Mouse (Mus musculus) spleen, adult 2 months (tissue): Measurements from ENCODE around the gene Hmg20a. TPM values are rescaled to one million over a fixed set of nuclear protein-coding genes. Genes with fewer than 3 reads are reported as not detected.

Source experiments
- DNase-seq, 2 experiments: peaks; one replicate each; pipeline versions ENCODE4 v3.0.0 to v3.0.0-alpha.2; 2012 to 2021; ENCODE audit warnings: low spot score in 2 of 2, low read depth in 1 of 2
- H3K27ac ChIP-seq: fragments of 200-500 bp; 2 replicates; pipeline ENCODE4 v1.5.1; 2012; ENCODE audit warnings: low read length, inconsistent platforms; ENCODE audit not compliant: insufficient read depth
- H3K27me3 ChIP-seq: fragments of 200-500 bp; 2 replicates; pipeline ENCODE4 v1.6.1; 2012; ENCODE audit warnings: mild to moderate bottlenecking, moderate library complexity, low read length, inconsistent platforms; ENCODE audit not compliant: control insufficient read depth, insufficient read depth
- H3K36me3 ChIP-seq: fragments of 200-500 bp; 2 replicates; pipeline ENCODE4 v1.6.1; 2012; ENCODE audit warnings: mild to moderate bottlenecking, low read length, inconsistent platforms; ENCODE audit not compliant: control insufficient read depth, insufficient read depth
- H3K4me1 ChIP-seq: fragments of 200-500 bp; 2 replicates; pipeline ENCODE4 v1.6.1; 2011; ENCODE audit warnings: inconsistent platforms; ENCODE audit not compliant: control insufficient read depth, insufficient read depth, insufficient read length
- H3K4me3 ChIP-seq: fragments of 200-500 bp; 2 replicates; pipeline ENCODE4 v1.5.1; 2011; ENCODE audit warnings: mild to moderate bottlenecking, inconsistent platforms; ENCODE audit not compliant: insufficient read depth, insufficient read length; ENCODE audit errors: extremely low read depth
- CTCF ChIP-seq: fragments of 200-500 bp; IDR thresholded peaks from 2 replicates; pipeline ENCODE4 v1.5.1; 2011; ENCODE audit warnings: mild to moderate bottlenecking, inconsistent platforms; ENCODE audit not compliant: insufficient read depth, insufficient read length, insufficient replicate concordance; ENCODE audit errors: extremely low read depth
- POLR2A ChIP-seq: fragments of 200-500 bp; IDR thresholded peaks from 2 replicates; pipeline ENCODE4 v1.6.1; 2011; ENCODE audit warnings: low read depth, low read length, inconsistent platforms
- WGBS: fragments of 180-500 bp; shearing (Covaris S2); methylation state at CpG from one replicate; pipeline ENCODE4 v1.1.7; 2018; 5-methylcytosine and 5-hydroxymethylcytosine counted together
- polyA plus RNA-seq: library from polyadenylated mRNA; depleted of rRNA; stranded (reverse); fragments of >200 nt; gene quantifications from 2 replicates; pipeline ENCODE4 v1.2.3, GENCODE M21; 2012

Hmg20a gene
- polyA plus RNA-seq, 1 experiment = 17.6 TPM

DNA sequence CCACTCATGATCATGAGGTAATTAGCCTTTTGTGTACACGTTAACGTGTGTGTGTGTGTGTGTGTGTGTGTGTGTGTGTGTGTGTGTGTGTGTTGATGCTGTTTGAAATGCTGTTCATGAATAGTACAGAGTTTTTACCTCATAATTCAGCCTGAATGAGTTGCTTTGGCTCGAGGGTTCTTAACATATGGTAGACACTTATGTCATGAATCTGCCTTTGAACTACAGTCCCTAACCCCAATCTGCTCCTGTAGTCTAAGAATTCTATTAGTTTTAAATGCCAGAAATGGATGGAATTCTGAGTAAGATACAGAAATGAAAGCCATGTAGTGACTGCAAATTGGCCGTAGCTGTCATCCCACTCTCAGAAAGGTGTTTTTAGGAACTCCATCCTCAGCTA lies 64.2 kb downstream of the Hmg20a start:
- Histone ChIP-seq H3K27me3 (no peaks in the 10 kb centered on the region), H3K4me1 (no peaks in the 10 kb centered on the region), H3K4me3 (no peak overlapping the region), H3K36me3 (peaks cover 4% of the 10 kb centered on the region), H3K27ac (no peak overlapping the region)
- DNase-seq = no peak
- 88% methylated on average over 4 of the region's 4 CpGs for WGBS
- TF ChIP-seq CTCF = no peak
- TF ChIP-seq POLR2A = no peak

GRCm38 (mm10) chr9:56485423-56485822 lies 67.0 kb downstream of the Hmg20a start:
- no peaks in the 10 kb centered on the region for H3K27me3 ChIP-seq

GRCm38 (mm10) chr9:56486158-56486557 lies 67.7 kb downstream of the Hmg20a start:
- H3K27ac ChIP-seq = no peak overlapping the region
- TF ChIP-seq CTCF = no peak
- TF ChIP-seq POLR2A = no peak
- no peaks in the 10 kb centered on the region for H3K27me3 ChIP-seq
- DNase-seq = no peak
- WGBS = 88% methylated on average over 3 of the region's 3 CpGs
- H3K36me3 ChIP-seq = peaks cover 22% of the 10 kb centered on the region
- H3K4me3 ChIP-seq = no peak overlapping the region
- H3K4me1 ChIP-seq = no peaks in the 10 kb centered on the region

More at GRCm38 (mm10) chr9:56485423-56485822, 67.0 kb downstream of the Hmg20a start:
- H3K4me1 ChIP-seq = no peaks in the 10 kb centered on the region
- 94% methylated on average over 1 of the region's 1 CpGs for WGBS
- TF ChIP-seq POLR2A (no peak), CTCF (no peak)
- DNase-seq = no peak
- no peak overlapping the region for H3K27ac ChIP-seq
- peaks cover 17% of the 10 kb centered on the region for H3K36me3 ChIP-seq
- no peak overlapping the region for H3K4me3 ChIP-seq

DNA sequence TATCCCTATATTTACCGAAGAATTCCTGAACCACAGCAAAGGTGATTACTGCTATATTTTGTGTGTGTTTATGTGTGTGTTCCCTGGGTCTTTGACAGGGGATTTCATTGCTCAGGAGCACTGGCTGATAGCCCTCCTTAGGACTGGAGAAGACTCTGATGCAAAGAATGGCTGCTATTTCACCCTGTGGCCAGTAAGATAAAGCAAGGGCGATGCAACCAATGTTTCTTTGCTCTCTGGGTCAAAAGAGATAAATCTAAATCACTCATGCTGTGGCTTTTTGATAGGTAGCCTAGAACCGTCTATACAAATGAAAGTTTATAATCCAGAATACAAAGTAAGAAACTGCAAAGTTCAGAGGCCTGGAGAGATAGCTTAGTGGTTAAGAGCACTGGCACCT lies 69.2 kb downstream of the Hmg20a start:
- peaks cover 26% of the 10 kb centered on the region for H3K36me3 ChIP-seq
- no peaks in the 10 kb centered on the region for H3K27me3 ChIP-seq
- H3K27ac ChIP-seq = no peak overlapping the region
- no peaks in the 10 kb centered on the region for H3K4me1 ChIP-seq
- no peak for DNase-seq
- no peak overlapping the region for H3K4me3 ChIP-seq
- WGBS = 93% methylated on average over 3 of the region's 3 CpGs
- TF ChIP-seq CTCF (no peak), POLR2A (no peak)

DNA sequence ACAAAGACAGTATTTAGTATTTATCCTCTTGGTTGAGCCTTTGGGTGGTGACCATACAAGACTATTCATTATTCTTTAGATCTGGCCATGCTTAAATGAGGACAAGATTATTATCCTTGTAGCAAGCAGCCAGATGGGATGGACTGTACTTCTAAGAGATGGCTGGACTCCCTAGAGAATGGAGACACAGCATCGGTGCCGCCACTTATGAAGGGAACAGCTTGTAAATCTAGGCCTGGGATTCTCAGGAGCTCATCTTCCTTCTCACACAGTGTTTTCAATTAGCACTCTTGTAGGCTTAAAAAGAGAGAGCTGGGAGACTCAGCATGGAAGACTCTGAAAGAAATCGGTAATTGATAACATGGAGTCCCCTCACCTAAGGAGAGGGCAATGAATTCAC lies 74.0 kb downstream of the Hmg20a start:
- H3K27me3 ChIP-seq = no peaks in the 10 kb centered on the region
- peaks cover 37% of the 10 kb centered on the region for H3K36me3 ChIP-seq
- 91% methylated on average over 3 of the region's 3 CpGs for WGBS
- no peaks in the 10 kb centered on the region for H3K4me1 ChIP-seq
- H3K27ac ChIP-seq = no peak overlapping the region
- TF ChIP-seq CTCF (no peak), POLR2A (no peak)
- no peak overlapping the region for H3K4me3 ChIP-seq
- DNase-seq = no peak

DNA sequence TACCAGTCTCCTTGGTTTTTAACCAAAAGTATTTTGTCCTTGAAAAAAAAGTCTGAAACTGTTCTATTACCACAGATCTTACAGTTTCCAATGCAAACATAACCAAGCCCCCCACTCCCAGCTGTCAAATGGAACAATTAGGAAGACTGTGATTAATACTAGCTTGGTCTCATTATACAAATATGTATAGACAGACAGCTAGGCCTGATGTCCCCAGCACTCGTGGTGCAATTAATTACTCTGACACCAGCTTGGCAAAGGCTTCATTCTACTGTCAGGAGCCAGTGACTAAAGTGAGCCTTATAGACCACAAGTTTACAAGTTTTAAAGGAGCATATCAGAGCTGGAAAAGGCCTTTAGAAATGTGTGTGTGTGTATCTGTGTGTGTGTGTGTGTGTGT lies 74.5 kb downstream of the Hmg20a start:
- peaks cover 37% of the 10 kb centered on the region for H3K36me3 ChIP-seq

DNA sequence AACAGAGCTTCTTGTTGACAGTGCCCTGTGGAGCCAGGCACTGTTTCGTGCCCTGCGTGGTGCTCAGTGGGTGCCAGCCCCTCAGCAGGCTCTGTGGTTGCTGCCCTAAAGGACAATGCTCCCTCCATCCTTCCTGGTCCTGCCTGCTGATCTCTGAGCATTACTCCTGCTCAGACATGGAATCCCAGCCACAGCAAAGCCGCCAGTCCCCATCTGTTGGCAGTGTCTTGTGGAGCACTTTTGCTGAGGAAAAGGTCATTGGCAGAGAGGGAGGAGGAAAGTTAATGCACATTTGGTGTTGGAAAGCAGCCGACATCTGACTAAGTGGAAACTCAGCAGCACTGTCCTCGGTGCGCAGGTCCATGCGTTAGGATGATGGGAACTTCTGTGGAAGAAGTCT lies 76.7 kb downstream of the Hmg20a start:
- Histone ChIP-seq H3K27ac (no peak overlapping the region), H3K4me1 (no peaks in the 10 kb centered on the region), H3K36me3 (peaks cover 23% of the 10 kb centered on the region), H3K4me3 (no peak overlapping the region), H3K27me3 (no peaks in the 10 kb centered on the region)
- WGBS = 86% methylated on average over 7 of the region's 7 CpGs
- no peak for DNase-seq
- TF ChIP-seq CTCF (no peak), POLR2A (no peak)

More for the DNA sequence above, 74.5 kb downstream of the Hmg20a start:
- no peak overlapping the region for H3K27ac ChIP-seq
- DNase-seq = no peak
- no peaks in the 10 kb centered on the region for H3K4me1 ChIP-seq
- no peak overlapping the region for H3K4me3 ChIP-seq
- TF ChIP-seq POLR2A (no peak), CTCF (no peak)
- H3K27me3 ChIP-seq = no peaks in the 10 kb centered on the region
- 59% methylated on average over 1 of the region's 1 CpGs for WGBS

DNA sequence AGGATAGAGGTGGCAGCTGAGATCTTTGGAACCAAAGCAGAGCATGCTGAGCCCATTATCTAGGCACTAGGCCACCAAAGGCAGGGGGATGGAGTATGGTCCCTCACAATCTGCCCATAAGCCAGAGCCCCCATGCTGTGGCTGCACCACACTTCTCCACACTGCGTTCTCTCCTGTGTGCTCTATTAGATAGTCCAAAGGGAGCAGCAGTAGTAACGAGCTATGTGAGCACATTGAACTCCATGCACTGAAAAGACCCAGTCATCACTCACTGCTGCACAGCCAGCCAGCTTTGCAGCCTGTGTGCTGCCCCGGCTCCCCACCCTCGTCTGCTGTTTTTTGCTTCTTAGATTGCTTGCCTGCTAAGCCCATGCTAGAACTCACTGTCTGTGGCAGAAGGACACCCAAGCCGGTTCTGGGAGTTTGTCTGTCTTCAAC lies 77.4 kb downstream of the Hmg20a start:
- Histone ChIP-seq H3K27me3 (no peaks in the 10 kb centered on the region), H3K36me3 (peaks cover 19% of the 10 kb centered on the region), H3K4me1 (no peaks in the 10 kb centered on the region), H3K27ac (no peak overlapping the region), H3K4me3 (no peak overlapping the region)
- WGBS = 45% methylated on average over 5 of the region's 5 CpGs
- no peak for DNase-seq
- TF ChIP-seq POLR2A = no peak
